Mouse (Mus musculus): ENCODE results near the gene Nr3c2.

Nr3c2 gene

DNA sequence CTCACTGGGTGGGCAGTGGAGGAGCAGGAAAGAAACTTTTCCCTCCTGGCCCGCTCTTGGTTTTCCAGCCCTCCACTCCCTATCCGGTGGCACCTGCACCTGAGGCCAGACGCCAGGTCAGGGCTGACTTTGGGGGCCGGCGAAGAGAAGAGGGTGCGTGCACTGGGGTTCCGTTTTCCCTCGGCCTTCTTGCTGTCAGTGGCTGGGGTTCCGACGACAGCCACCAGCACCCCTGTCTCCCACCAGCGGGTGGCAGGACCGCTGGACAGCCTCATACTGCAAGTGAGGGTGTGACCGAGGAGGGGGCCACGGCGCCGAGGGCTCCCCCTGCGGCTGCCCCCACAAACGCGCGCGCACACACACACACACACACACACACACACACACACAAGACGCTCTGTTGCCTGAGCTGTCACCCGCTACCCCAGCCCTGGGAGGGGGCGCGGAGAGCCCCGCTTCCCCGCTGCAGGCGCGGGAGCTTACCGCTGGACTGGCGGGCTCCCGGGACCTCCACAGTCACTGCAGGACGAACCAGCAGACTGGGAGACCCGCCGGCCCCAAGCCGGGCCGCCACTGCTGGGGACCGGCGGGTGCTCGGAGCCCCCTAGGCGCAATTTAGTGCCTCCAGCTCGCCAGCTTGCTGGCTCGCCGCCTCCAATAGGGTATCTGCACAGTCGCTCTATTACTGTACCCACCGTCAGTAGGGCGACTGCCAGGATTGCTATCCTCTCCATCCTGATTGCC, at the start of gene Nr3c2:
Gene Nr3c2 (plus strand): TSS at position 32 of the 744 bp plus-strand sequence.
- no peak for DNase-seq (ENCODE audit: low read depth, low spot score)

DNA sequence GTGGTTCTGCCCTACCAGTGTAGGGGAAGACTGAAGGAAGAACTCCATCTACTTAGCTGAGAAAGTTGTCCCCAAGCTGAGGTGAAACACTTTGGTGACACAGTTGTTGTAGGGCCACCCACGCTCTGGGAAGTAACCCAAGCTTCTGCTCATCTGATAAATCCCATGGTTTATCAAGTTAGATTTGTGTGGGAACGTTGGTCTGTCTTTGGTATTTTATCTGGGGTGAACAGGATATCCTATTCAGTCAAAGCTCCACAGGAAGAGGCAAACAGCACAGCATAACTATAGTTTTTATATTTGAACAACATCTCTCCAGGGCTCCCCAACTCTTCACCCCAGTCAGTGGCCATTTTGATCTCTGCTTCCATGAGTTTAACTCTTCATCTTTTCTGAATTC, 40.7 kb upstream of the Nr3c2 start:
- DNase-seq (ENCODE audit: low read depth, low spot score), result no peak

DNA sequence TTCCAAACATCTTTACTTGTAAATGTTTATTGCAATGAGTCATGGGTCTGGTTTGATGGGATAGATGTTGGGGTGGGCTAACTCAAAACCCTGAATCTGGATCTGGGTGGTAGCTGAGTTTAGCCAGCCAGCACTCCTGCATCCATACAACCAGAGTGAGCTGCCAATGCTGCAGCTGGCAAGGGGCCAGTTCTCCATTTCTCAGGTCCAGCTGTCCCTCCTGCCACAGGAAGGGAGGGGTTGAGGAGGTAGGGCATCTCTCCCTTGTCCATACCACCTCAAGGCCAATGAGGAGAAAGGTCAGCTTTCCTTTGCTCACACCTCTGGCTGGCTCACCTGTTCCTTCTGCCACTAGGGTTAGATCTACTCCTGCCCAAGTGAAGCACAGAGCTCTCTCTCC, 39.5 kb upstream of the Nr3c2 start:
- DNase-seq (ENCODE audit: low read depth, low spot score), result no peak

DNA sequence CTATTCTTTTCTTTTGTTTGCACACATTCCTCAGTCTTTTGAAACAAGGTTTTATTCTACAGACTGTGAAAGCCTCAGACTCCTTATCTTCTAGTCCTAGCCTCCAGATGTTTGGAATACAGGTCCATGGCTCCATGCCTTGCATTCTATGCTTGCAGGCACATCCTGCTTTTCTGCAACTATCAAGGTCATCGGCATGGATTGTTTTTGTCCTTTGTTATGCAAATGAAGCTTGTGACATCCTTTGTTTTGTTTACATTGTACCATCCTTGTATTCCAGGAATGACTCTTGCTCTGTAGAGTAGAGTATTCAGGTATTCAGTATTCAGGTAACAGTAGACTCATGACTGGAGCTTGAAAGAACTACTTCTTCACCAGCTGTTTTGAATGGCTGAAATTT, 36.2 kb upstream of the Nr3c2 start:
- DNase-seq (ENCODE audit: low read depth, low spot score), result no peak

DNA sequence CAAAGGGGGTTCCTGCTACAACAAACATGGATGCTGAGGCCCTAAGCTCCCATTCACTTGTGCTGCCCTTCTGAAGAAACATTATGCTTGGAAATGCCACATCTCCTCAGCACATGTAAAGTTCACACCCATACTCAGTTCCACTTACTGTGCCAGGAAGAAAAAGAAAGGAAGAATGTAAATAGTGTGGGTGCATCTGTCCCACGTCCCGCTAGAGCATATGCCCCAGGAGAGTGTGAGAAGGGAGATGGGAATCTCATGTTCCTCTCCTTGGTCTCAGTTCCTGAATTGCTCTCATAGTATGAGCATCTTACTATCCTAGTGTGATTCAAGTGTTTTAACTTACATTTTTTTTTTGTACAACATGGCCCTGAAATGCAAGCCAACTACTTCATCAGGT, 22.4 kb upstream of the Nr3c2 start:
- no peak for DNase-seq (ENCODE audit: low read depth, low spot score)

DNA sequence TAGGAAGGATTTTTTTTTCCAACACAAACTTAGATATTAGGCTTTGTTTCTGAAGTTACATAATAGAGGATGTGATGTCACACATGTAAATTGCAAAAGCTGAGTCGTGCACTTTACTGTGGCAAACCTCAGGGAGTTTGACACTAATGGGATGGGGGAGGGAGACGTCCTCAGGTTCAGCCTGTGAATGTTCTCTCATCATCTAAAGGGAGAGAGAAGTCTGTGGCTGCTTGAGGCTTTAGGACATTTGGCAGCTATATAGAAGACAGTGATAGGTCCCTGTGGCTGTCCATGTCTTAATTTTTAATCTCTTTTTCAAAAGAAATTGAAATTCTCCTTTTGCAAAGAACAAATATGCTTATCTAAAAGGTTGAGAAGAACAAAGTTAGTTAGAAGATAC, 2.2 kb upstream of the Nr3c2 start:
- DNase-seq (ENCODE audit: low read depth, low spot score), result no peak

DNA sequence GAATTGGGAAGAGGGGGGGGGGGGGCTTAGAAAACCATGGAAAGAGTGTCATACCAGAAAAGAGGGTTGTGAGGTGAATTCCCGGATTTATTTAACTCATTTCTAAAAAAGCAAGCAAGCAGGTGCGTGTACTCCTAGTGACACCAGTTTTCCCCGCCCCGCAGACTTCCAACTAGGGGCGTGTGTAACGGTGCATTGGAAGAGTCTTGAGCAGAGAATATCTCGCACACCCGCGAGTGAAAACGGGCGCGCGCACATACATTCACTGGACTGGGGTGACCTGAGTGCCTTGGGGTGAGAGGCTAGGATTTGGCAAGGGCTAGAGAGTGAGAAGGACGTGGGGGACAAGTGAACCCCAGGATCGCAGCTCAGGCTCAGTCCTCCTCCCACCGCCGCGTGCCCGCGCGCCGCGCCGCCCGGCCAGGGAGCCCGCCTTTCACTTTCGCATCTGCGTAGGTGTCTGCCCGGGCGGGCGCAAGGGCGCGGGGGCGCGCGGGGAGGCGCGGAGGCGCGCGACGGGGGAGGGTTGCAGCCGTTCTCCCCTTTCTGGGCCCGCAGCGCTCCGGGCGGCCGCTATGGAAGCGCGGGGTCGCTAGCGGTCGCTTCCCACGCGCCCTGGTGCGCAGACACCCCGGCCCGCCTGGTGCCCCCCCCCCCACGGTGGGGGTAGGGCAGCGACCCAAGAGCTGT, 376 bp upstream of the Nr3c2 start:
- DNase-seq (ENCODE audit: low read depth, low spot score), result no peak

DNA sequence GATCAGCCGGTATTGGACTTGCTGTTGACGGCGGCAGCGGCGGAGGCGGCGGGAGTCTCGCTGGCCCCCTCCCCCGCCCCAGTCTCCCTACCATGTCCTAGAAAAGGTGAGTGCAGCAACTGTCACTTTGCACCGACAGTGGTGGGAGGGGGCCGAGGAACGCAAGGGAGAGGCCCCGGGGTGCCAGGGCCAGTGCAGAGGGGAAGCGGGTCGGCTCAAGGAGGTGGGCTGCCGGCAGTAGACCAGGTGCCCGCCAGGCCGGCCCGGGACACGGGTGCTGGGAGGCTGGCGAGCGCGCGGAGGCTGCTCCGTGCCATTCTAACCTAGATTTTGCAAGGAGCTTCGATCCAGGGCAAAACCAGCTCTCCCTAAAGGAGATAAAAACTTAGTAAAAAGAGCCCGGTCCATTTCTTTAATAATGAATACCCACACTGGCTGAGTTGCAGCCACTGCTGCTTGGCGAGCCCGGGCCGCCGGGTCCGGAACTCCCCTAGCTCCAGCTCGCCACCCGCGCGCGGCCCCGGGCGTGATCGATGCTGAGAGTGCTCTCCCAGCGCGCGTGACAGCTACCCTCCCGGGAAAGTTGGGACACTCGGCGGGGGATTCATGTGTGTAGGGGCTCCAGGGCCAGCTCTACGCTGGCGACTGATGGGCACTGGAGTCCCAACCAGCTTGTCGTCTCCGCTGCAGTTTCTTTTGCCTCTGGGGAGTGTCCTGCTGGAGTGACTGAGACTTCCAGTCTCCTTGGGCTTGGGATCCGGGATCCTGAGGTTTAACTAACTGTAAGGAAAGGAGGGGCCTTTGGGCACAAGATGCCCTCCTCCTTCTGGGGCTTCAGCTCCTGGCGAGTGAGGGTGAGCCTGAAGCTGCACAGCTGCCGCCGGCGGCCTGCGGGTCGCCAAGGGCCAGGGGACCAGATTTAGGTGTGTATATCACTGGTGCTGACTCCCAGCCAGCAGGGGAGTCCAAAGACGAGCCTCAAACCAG, 1.2 kb downstream of the Nr3c2 start:
- no peak for DNase-seq (ENCODE audit: low read depth, low spot score)

DNA sequence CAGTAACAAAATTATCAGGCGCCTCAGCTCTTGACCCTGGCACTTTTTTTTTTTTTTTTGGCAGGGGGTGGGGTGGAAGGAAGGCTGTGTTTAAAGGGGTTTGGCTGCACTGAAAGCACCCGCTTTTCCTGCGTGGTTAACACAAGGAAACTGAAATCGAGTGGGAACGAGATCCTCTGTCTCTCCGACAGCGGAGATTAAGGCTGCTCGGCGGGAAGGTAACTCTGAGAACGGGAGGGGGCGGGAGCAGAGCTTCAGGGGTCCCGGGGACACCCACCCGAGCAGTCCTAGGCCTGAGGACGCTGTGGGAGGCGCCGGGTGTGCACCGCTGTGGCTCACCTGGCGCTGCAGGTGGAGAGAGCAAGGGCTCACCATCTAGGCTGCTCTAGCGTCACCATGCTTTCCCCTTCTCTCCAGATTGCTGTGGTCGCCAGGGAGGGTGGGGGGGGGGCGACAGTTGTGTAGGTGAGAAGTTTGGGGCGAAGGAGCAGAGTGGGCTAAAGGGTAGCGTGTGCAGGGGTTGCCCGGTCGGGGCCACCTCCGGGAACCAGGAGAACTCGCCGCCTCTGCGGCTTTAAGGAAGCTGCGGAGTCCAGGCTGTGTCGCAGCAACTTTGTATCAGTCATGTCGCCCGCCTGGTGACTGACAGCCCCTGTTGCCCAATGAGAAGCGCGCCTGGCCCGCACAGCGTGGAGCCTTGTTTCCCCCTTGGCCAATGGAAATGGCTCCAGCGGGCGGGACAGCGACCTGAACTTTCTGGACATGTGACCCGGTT, 2.4 kb downstream of the Nr3c2 start:
- DNase-seq (ENCODE audit: low read depth, low spot score), result no peak

DNA sequence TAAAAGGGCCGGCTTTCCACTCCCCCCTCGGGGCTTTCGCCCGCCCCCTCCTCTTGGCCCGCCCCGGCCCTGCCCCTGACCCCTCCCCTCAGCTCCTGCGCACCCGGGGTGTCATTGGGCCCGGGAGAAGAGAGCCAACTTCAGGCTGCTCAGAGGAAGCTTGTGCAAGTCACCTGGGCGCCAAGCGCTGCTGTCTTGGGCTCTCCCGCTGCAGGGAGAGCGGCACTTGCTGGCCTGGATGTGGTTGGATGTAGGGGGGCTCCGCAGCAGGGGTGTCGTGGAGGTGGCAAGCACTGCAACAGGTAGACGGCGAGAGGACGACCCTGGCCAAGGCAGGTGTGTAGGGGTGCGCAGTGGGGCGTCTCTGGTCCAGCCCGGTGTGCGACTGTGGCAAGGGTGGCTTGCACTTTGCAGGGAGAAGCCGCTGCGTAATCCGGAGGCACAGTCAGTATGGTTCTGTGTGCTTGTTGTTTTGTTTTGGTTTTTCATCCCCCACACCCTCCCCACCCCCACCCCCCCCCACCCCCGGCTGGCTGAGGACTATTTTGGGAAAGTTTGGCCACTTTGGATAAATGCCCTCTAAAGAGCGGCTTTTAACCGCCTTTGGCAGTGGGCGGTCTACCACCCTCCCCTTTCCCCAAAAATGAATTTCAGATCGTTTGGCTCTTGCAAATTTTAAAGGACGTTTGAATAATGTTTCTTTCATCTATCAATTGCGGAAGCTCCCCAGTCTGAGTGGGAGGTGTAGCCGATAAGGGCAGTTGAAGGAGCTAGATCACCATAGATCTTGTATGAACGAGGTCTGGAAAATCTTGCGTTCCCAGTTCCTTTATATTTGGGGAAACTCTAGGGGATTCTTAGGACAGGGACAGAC, 3.2 kb downstream of the Nr3c2 start:
- no peak for DNase-seq (ENCODE audit: low read depth, low spot score)

DNA sequence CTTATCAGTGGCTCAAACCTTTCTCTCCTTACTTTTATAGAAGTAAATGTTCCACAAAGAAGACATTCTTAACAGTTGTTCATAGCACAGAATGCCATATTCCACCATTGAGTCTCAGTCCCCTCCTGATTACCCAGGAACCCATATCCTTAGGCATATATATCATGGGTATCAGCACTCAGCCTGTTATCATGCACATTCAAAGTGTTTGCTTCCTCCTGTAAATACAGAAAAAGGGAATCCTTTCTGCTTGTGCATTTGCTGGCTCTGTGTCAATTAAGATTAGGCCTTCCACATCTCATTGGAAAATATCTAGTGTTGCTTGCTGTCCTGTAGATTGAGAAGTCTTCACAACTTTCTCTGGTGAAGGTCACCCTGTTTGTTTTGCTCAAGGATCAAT, 12.0 kb downstream of the Nr3c2 start:
- no peak for DNase-seq (ENCODE audit: low read depth, low spot score)

DNA sequence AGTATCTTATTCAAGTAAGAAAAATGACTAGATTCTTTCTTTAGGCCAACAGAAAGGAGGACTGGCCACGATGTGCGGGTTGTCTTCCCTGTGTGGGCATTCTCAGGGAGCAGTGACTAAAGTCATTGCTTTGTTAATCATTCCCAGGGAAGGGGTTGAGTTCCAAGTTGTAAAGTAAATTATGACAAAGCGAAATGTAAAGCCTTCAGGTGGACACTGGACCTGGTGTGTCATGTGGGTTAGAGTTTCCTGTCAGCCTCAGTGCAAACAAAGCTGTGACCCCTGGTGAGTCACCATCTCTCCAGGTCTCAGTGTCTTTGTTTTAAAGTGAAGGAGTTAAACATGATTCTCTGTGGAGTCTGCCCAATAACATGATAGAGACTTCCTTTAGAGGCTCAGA, 13.4 kb downstream of the Nr3c2 start:
- no peak for DNase-seq (ENCODE audit: low read depth, low spot score)

DNA sequence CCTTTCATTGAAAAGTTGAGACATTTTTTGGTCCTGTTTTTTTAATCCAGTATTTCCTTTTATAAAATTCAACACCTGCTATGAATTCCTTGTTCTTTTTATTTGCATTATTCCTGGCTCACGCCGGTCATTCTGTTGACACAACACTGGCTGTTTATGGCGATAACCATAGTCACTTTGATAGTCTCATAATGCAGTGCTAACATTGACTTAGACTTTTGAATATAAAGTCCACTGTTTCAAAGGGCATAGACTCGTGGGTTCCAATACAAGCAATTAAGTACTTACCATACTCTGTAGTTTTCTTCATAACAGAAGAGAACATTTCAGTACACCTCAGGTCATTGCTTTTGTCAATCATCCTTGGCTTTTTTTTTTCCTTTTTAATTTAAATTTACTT, 14.0 kb downstream of the Nr3c2 start:
- DNase-seq (ENCODE audit: low read depth, low spot score), result no peak

DNA sequence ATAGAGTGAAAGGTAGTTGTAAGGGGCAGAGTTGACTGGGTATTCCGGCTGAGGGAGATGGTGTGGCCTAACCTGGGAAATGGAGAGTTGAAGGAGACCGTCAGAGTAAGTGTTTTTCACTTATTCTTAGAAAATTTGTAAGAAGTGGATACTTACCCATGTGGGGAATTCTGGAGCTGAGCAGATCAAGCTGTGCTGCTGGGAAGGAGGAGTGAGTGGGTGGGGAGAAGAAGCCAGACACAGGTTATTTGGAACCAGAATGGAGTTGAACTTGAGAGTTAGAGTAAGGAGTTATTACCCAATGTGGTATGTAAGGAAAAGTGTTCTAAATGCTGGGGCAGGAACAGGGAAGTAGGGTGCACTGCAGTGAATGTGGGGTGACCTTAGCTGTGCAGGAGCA, 16.0 kb downstream of the Nr3c2 start:
- no peak for DNase-seq (ENCODE audit: low read depth, low spot score)

DNA sequence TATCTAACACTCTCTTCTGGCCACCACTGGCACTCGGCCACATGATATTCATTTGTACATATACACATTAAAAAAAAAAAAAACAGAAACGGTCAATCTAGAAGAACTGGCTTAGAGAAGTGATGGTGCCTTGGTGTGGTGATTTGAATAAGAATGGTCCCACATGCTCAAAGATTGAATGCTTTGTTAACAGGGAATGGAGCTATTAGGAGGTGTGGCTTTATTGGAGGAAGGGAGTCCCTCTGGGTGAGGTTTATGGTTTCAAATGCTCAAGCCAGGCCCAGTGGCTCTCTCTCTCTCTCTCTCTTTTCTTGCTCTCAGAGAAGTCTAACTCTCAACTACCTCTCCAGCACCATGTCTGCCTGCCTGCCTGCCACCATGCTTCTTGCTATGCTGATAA, 20.3 kb downstream of the Nr3c2 start:
- no peak for DNase-seq (ENCODE audit: low read depth, low spot score)

DNA sequence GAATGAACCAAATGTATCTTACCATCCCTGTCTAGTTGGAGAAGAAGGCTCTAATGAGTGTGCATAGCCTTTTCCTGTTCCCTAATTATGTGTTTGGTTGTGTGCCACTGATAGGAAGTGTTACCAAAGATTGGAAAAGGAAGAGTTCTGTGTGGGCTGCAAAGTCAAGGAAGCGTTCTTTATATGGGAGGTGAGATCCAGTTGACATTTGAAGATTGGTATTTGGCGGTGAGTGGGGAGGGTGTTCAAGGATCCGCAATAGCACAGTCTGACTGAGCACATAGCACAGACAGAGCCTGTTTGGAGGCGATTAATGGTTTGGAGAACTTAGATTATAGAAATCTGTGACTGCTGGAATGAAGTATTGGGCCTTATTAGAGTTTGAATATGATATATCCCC, 24.9 kb downstream of the Nr3c2 start:
- no peak for DNase-seq (ENCODE audit: low read depth, low spot score)

DNA sequence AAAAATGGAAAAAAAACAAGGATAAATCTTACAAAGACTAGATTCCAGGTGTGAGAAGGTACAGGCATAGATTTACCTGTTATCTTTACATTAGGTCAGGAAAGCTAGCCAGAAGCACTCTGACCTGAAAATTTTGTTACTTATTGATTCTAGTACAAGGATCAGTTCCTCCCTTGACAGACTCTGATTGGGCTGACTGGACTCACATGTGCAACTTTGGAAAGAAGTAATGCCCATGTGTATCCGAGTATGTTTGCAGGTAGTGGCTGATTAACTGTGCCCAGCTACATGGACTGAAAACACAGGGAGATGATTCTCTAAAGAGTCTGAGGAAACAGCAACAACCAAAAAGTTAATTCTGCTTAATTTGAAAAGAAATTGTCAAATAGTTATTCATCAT, 29.1 kb downstream of the Nr3c2 start:
- no peak for DNase-seq (ENCODE audit: low read depth, low spot score)

DNA sequence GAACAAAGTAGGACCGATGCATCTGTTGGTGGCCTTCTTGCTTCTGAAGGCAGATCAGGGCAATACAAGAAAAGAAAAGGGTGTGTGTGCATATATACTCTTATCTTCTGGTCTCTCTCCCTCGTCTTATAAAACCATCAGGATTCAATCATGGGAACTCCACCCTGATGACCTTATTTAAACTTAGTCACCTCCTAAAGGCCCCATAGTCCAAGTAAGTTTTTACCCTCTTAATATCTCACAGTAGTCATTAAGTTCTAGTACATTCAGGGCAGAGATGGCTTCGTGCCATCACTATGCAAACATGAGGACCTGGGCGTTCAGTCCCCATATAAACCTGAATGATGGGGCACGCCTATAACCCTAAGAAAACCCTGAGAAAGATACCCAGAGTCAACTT, 29.6 kb downstream of the Nr3c2 start:
- no peak for DNase-seq (ENCODE audit: low read depth, low spot score)

DNA sequence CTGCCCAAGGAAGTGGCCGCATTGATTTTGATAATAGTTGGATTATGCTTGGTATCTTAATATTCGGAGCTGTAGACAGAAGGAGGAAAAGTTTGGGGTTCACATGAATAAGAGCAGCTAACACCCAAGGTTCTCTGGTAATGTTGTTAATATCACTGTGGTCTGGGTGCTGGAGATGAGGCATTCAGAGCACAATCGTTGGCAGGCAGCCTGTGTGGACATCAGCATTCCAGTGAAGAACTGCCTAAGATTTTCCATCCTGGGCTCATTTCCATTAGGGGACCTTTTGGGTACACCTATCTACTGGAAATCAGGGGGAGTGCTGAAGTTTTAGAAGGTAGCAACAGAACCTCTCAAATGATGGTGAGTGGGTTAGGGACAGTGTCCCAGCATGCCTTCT, 65.8 kb downstream of the Nr3c2 start:
- no peak for DNase-seq (ENCODE audit: low read depth, low spot score)

DNA sequence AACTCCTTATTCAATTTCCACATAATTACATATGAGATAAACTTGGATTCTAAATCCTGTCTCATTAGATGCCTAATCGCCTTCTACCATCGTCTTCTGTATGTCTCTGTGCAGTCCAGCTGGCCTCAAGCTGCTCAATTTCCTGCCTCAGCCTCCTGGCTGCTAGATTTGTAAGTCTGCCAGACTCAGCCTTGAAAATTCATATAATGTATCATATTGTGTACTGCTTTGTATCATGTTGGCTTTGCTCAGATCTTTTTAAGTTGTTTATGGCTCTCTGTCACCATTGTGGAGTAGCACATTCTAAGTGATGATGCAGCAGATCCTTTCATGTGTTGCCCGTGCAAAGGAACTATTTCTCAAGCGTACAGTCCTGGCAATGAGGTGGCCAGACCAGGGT, 71.9 kb downstream of the Nr3c2 start:
- DNase-seq (ENCODE audit: low read depth, low spot score), result no peak

Measured in c-Kit-negative CD71-positive TER-119-positive erythroid progenitor cells, embryonic 14.5 days (primary cell).